Mouse (Mus musculus): ENCODE data around the gene Chaf1a.

- TF ChIP-seq RCOR1 (IDR thresholded peaks at IDR 0.05; ENCODE audit: low read depth, low read length) (no peak), ZNF384 (IDR thresholded peaks at IDR 0.05; ENCODE audit: low read depth, low read length) (no peak), KAT2A (conservative IDR thresholded peaks at IDR 0.05; ENCODE audit: low read depth, low read length) (no peak), TCF12 (IDR thresholded peaks at IDR 0.05; ENCODE audit: low read depth, low read length) (no peak), GATA1 (IDR thresholded peaks at IDR 0.05; ENCODE audit: low read depth, low read length) (no peak), MAFK (IDR thresholded peaks at IDR 0.05; ENCODE audit: borderline replicate concordance, low read depth, low read length) (no peak), POLR2A (IDR thresholded peaks at IDR 0.05; ENCODE audit: control insufficient read depth in 1 of 2, insufficient read depth in 1 of 2, low read depth in 1 of 2, low read length in 2 of 2, poor library complexity in 1 of 2) (no peak)
Measured at GRCm38 (mm10) chr17:56111021-56111420, 70.8 kb downstream of the Chaf1a start.

Data from MEL (cell line).